Comparison of ENCODE assay signal across 13 mouse cellular contexts in genomic region chr6:22222947-22223346, GRCm38 (mm10).
"Had no signal": no experiment of that assay in that cellular context is flagged by ENCODE, and none has a peak within 500 bp of the region (broad histone marks: within the 10 kb centered on the region; RNA-seq: fewer than 3 reads in every experiment).

No protein-coding gene starts in this region.

- H3K27me3 ChIP-seq: kidney, embryonic 15.5 days; liver, embryonic 13.5 days; midbrain, embryonic 13.5 days; stomach, embryonic 15.5 days had no signal

- ATAC-seq: midbrain, embryonic 13.5 days had no signal

- H3K9me3 ChIP-seq: kidney, embryonic 15.5 days; liver, embryonic 13.5 days; midbrain, embryonic 13.5 days; stomach, embryonic 15.5 days had no signal

- H3K27ac ChIP-seq: kidney, embryonic 15.5 days; liver, embryonic 13.5 days; midbrain, embryonic 13.5 days; stomach, embryonic 15.5 days had no signal

- H3K9ac ChIP-seq: kidney, embryonic 15.5 days; liver, embryonic 13.5 days; midbrain, embryonic 13.5 days; stomach, embryonic 15.5 days had no signal

- DNase-seq: kidney, adult 2 months; kidney, postnatal 14 days; layer of hippocampus, postnatal 36 days; liver; liver, embryonic 13.5 days; lung, adult 18-20 months; lung, postnatal 36 days; right cerebral cortex, postnatal 14 days; thymus, adult 2 months; thymus, postnatal 25 days had no signal

- H3K36me3 ChIP-seq: liver, embryonic 13.5 days; midbrain, embryonic 13.5 days; stomach, embryonic 15.5 days had no signal

- H3K4me2 ChIP-seq: kidney, embryonic 15.5 days; liver, embryonic 13.5 days; midbrain, embryonic 13.5 days; stomach, embryonic 15.5 days had no signal

- H3K4me1 ChIP-seq: kidney, embryonic 15.5 days; liver, embryonic 13.5 days; midbrain, embryonic 13.5 days; stomach, embryonic 15.5 days had no signal

- H3K4me3 ChIP-seq: kidney, embryonic 15.5 days; liver, embryonic 13.5 days; midbrain, embryonic 13.5 days; stomach, embryonic 15.5 days had no signal
